Mouse (Mus musculus): ENCODE results near the gene Cxcl10. TPM values are rescaled to one million over a fixed set of nuclear protein-coding genes. Genes with fewer than 3 reads are reported as not detected.

Cxcl10 gene
- 2.0 and 3.3 TPM in 2 replicates for polyA plus RNA-seq (2015; fragmentation: Nextera tagmentation; extraction: Ambion mirVana)

DNA sequence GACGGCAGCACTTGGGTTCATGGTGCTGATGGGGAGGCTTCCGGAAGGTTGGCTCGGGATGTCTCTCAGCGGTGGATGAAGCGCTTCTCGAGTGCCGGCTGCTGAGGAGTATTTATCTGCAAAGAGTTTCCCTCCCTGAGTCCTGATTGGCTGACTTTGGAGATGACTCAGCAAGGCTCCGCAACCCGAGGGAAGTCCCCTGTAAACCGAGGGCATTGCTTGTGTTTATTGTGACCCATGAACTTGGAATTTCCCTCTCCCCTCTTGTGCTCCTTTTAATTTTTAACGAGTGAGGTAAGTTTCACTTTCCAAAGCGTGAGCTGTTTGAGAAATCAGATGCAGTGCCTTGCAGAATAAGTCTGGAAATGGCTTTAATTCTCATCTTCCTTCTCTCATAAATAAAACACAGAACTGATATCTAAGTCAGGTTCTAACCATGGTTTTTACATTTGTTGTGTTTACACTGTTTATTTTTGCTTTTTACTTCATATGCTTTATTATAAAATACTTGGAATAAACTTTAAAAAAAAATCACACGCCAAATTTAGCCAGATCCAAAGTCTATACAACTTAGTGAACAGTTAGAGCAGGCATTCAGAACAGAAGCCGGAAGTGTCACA is at the start of gene Cxcl10:
TSS of gene Cxcl10 (minus strand) at position 96 of the 620 bp plus-strand sequence.
- 10% methylated on average over 14 of the region's 14 CpGs for WGBS
- peak; percentile 89 for ATAC-seq
- Histone ChIP-seq H3K9me3 (ENCODE audit: control insufficient read depth, low read length) (no peaks in the 10 kb centered on the region), H3K4me3 (ENCODE audit: low read length) (peak within 1 kb of the TSS; percentile 36), H3K27ac (ENCODE audit: low read length) (no peak within 1 kb of the TSS), H3K9ac (ENCODE audit: low read depth, low read length) (no peak within 1 kb of the TSS), H3K4me1 (ENCODE audit: control insufficient read depth, insufficient read depth, low read length) (peaks cover 10% of the 10 kb centered on the region), H3K36me3 (ENCODE audit: control insufficient read depth, insufficient read depth, low read length) (no peaks in the 10 kb centered on the region), H3K4me2 (ENCODE audit: low read depth, low read length) (peak within 1 kb of the TSS; percentile 48), H3K27me3 (replicated peaks; ENCODE audit: control insufficient read depth, insufficient read depth, low read length) (no peaks in the 10 kb centered on the region)

DNA sequence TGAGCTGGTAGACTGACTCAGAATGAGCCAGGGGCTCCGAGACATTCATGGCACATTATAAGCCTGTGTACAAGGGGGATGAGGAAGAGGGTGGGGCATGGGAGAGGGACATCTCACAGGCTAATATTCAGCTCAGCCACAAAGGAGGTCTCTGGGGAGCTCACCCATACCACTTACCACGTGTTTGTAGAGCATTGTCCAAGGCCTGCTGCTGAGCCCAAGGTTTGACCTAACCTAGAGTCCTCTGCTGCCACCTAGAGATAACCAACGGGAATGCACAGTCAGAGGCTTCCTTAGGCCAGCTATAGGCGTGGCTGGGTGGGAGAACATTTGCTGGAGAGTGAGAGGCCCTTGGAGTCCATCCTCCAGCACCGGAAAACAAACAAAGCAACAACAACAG is 49.5 kb upstream of the Cxcl10 start:
- Histone ChIP-seq H3K4me3 (ENCODE audit: low read length) (no peak overlapping the region), H3K36me3 (ENCODE audit: control insufficient read depth, insufficient read depth, low read length) (no peaks in the 10 kb centered on the region), H3K4me1 (ENCODE audit: control insufficient read depth, insufficient read depth, low read length) (no peaks in the 10 kb centered on the region), H3K9ac (ENCODE audit: low read depth, low read length) (no peak overlapping the region), H3K4me2 (ENCODE audit: low read depth, low read length) (no peak overlapping the region), H3K9me3 (ENCODE audit: control insufficient read depth, low read length) (no peaks in the 10 kb centered on the region), H3K27ac (ENCODE audit: low read length) (no peak overlapping the region), H3K27me3 (replicated peaks; ENCODE audit: control insufficient read depth, insufficient read depth, low read length) (no peaks in the 10 kb centered on the region)
- WGBS = 24% methylated on average over 5 of the region's 5 CpGs
- ATAC-seq = peak; percentile 78

DNA sequence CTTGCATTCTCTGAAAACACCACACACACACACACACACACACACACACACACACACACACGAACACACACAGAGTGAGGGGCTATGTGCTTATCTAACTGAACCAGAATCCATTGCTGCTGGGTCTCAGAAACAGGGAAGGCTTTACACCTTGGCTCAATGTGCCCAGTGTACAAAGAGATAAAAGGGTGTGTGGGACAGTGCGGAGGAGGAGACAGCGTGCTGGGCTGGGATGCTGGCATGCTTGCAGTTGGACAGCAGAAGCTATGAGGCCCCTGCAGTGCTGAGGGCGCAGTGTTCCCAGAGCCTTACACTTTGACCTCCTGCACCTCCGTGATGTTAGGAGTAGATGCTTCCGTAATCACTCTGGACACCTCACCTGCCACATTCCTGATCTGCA is 47.8 kb upstream of the Cxcl10 start:
- peaks cover 9% of the 10 kb centered on the region for H3K27me3 ChIP-seq (replicated peaks; ENCODE audit: control insufficient read depth, insufficient read depth, low read length)
- H3K4me1 ChIP-seq (ENCODE audit: control insufficient read depth, insufficient read depth, low read length) = no peaks in the 10 kb centered on the region
- peak; percentile 67 for ATAC-seq
- no peak overlapping the region for H3K4me3 ChIP-seq (ENCODE audit: low read length)
- 65% methylated on average over 6 of the region's 6 CpGs for WGBS
- no peaks in the 10 kb centered on the region for H3K9me3 ChIP-seq (ENCODE audit: control insufficient read depth, low read length)
- no peak overlapping the region for H3K9ac ChIP-seq (ENCODE audit: low read depth, low read length)
- H3K4me2 ChIP-seq (ENCODE audit: low read depth, low read length) = no peak overlapping the region
- no peak overlapping the region for H3K27ac ChIP-seq (ENCODE audit: low read length)
- H3K36me3 ChIP-seq (ENCODE audit: control insufficient read depth, insufficient read depth, low read length) = no peaks in the 10 kb centered on the region

DNA sequence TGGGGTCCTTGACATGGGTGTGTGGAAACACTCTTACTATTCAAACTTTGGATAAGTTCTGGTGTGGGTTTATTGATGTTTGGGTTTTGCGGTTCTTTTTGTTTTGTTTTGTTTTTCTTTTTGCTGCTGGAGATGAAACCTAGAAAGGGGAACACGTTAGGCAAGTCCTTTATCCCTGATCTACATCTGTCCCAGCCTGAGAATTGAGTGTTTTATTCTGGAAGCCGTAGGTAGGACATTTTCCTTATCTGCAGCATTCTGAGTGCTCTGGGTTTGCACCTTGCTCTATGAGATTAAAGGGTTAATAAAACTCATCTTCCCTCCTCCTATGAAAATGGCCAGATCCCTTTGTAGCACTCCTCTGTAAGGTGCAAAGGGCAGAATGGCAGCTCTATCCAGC is 47.1 kb upstream of the Cxcl10 start:
- H3K4me1 ChIP-seq (ENCODE audit: control insufficient read depth, insufficient read depth, low read length) = no peaks in the 10 kb centered on the region
- H3K9ac ChIP-seq (ENCODE audit: low read depth, low read length) = no peak overlapping the region
- H3K9me3 ChIP-seq (ENCODE audit: control insufficient read depth, low read length) = no peaks in the 10 kb centered on the region
- H3K4me2 ChIP-seq (ENCODE audit: low read depth, low read length) = no peak overlapping the region
- no peak for ATAC-seq
- peaks cover 14% of the 10 kb centered on the region for H3K27me3 ChIP-seq (replicated peaks; ENCODE audit: control insufficient read depth, insufficient read depth, low read length)
- 69% methylated on average over 3 of the region's 3 CpGs for WGBS
- H3K4me3 ChIP-seq (ENCODE audit: low read length) = no peak overlapping the region
- no peaks in the 10 kb centered on the region for H3K36me3 ChIP-seq (ENCODE audit: control insufficient read depth, insufficient read depth, low read length)
- no peak overlapping the region for H3K27ac ChIP-seq (ENCODE audit: low read length)

GRCm38 (mm10) chr5:92393863-92394262 is 45.2 kb upstream of the Cxcl10 start:
- Histone ChIP-seq H3K9ac (ENCODE audit: low read depth, low read length) (no peak overlapping the region), H3K27ac (ENCODE audit: low read length) (no peak overlapping the region), H3K9me3 (ENCODE audit: control insufficient read depth, low read length) (no peaks in the 10 kb centered on the region), H3K36me3 (ENCODE audit: control insufficient read depth, insufficient read depth, low read length) (no peaks in the 10 kb centered on the region), H3K4me3 (ENCODE audit: low read length) (no peak overlapping the region), H3K27me3 (replicated peaks; ENCODE audit: control insufficient read depth, insufficient read depth, low read length) (peaks cover 17% of the 10 kb centered on the region), H3K4me2 (ENCODE audit: low read depth, low read length) (no peak overlapping the region), H3K4me1 (ENCODE audit: control insufficient read depth, insufficient read depth, low read length) (no peaks in the 10 kb centered on the region; the same call in 1 of the 2 replicates)
- 63% methylated on average over 10 of the region's 10 CpGs for WGBS
- no peak for ATAC-seq

DNA sequence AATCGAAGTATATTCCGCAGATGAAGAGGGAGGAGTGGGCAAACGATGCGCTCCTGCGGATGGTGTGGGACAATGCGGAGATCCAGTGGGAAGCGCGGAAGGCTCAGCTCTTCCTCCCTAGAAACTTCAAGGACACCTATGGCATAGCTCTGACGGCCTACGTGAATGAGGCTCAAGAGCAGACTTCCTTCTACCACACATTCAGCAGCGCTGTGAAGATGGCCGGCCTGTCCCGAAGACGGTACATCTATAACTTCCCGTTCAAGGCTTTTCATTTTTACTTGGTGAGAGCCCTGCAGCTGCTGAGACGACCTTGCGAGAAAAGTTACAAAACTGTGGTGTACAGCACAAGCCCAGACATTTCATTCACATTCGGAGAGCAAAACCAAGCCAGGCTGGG is 43.9 kb upstream of the Cxcl10 start:
- Histone ChIP-seq H3K27me3 (replicated peaks; ENCODE audit: control insufficient read depth, insufficient read depth, low read length) (peaks cover 17% of the 10 kb centered on the region), H3K9me3 (ENCODE audit: control insufficient read depth, low read length) (no peaks in the 10 kb centered on the region), H3K9ac (ENCODE audit: low read depth, low read length) (0 out of 2 replicates have a peak overlapping the region, but pooled peaks have one; percentile 14), H3K27ac (ENCODE audit: low read length) (no peak overlapping the region), H3K4me1 (ENCODE audit: control insufficient read depth, insufficient read depth, low read length) (no peaks in the 10 kb centered on the region; the same call in 1 of the 2 replicates), H3K36me3 (ENCODE audit: control insufficient read depth, insufficient read depth, low read length) (no peaks in the 10 kb centered on the region), H3K4me3 (ENCODE audit: low read length) (peak overlapping the region; percentile 39), H3K4me2 (ENCODE audit: low read depth, low read length) (peak overlapping the region; percentile 56)
- WGBS = 40% methylated on average over 18 of the region's 18 CpGs
- ATAC-seq = no peak

DNA sequence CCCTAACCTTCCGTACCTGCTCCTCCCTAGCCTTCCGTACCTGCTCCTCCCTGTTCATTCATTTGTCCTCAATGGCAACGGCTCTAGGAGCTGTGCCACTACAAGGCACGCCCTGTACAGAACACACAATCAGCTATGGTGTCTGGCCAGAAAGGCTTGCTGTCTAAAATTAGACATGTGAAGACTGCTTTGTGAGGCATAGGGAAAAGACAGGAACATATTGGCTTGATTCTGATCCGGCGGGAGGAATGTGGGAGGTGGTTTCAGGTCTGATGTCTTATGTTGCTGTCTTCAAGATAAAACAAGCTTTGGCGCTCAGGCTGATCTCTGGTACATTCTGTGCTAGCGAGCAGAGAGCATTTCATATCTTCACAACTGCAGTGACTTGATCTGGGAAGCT is 41.9 kb upstream of the Cxcl10 start:
- Histone ChIP-seq H3K27me3 (replicated peaks; ENCODE audit: control insufficient read depth, insufficient read depth, low read length) (peaks cover 17% of the 10 kb centered on the region), H3K4me3 (ENCODE audit: low read length) (no peak overlapping the region), H3K27ac (ENCODE audit: low read length) (no peak overlapping the region), H3K4me1 (ENCODE audit: control insufficient read depth, insufficient read depth, low read length) (no peaks in the 10 kb centered on the region; the same call in 1 of the 2 replicates), H3K9ac (ENCODE audit: low read depth, low read length) (no peak overlapping the region), H3K4me2 (ENCODE audit: low read depth, low read length) (no peak overlapping the region), H3K9me3 (ENCODE audit: control insufficient read depth, low read length) (no peaks in the 10 kb centered on the region), H3K36me3 (ENCODE audit: control insufficient read depth, insufficient read depth, low read length) (no peaks in the 10 kb centered on the region)
- ATAC-seq = no peak
- WGBS = 66% methylated on average over 8 of the region's 8 CpGs

DNA sequence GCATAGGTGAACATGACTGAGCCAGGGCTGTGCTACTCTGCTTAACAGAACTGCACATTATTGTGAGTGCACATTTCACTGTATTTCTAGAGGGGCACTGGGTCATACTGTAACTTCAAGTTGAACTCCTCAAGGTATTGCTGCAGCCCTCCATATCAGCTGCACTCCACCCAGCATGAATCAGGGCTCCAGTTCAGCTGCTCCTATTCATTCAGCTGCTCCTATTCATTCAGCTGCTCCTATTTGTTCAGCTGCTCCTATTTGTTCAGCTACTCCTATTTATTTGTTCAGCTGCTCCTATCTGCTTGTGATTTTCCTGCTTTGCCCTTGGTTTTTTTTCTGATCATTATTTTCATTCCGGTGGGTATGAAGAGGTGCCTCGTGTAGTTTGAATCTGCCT is 41.3 kb upstream of the Cxcl10 start:
- H3K9me3 ChIP-seq (ENCODE audit: control insufficient read depth, low read length) = no peaks in the 10 kb centered on the region
- no peak overlapping the region for H3K9ac ChIP-seq (ENCODE audit: low read depth, low read length)
- H3K4me3 ChIP-seq (ENCODE audit: low read length) = no peak overlapping the region
- H3K4me2 ChIP-seq (ENCODE audit: low read depth, low read length) = no peak overlapping the region
- H3K4me1 ChIP-seq (ENCODE audit: control insufficient read depth, insufficient read depth, low read length) = no peaks in the 10 kb centered on the region; the same call in 1 of the 2 replicates
- H3K27ac ChIP-seq (ENCODE audit: low read length) = no peak overlapping the region
- no peak for ATAC-seq
- H3K36me3 ChIP-seq (ENCODE audit: control insufficient read depth, insufficient read depth, low read length) = no peaks in the 10 kb centered on the region
- peaks cover 17% of the 10 kb centered on the region for H3K27me3 ChIP-seq (replicated peaks; ENCODE audit: control insufficient read depth, insufficient read depth, low read length)
- 64% methylated on average over 2 of the region's 2 CpGs for WGBS

- ATAC-seq = no peak
- no peak overlapping the region for H3K4me3 ChIP-seq (ENCODE audit: low read length)
- H3K4me2 ChIP-seq (ENCODE audit: low read depth, low read length) = no peak overlapping the region
- no peak overlapping the region for H3K9ac ChIP-seq (ENCODE audit: low read depth, low read length)
- H3K27me3 ChIP-seq (replicated peaks; ENCODE audit: control insufficient read depth, insufficient read depth, low read length) = peaks cover 17% of the 10 kb centered on the region
- 63% methylated on average over 11 of the region's 11 CpGs for WGBS
- H3K27ac ChIP-seq (ENCODE audit: low read length) = no peak overlapping the region
- H3K36me3 ChIP-seq (ENCODE audit: control insufficient read depth, insufficient read depth, low read length) = no peaks in the 10 kb centered on the region
- no peaks in the 10 kb centered on the region for H3K9me3 ChIP-seq (ENCODE audit: control insufficient read depth, low read length)
- no peaks in the 10 kb centered on the region; the same call in 1 of the 2 replicates for H3K4me1 ChIP-seq (ENCODE audit: control insufficient read depth, insufficient read depth, low read length)
Measured at GRCm38 (mm10) chr5:92387433-92387832, 38.7 kb upstream of the Cxcl10 start.

DNA sequence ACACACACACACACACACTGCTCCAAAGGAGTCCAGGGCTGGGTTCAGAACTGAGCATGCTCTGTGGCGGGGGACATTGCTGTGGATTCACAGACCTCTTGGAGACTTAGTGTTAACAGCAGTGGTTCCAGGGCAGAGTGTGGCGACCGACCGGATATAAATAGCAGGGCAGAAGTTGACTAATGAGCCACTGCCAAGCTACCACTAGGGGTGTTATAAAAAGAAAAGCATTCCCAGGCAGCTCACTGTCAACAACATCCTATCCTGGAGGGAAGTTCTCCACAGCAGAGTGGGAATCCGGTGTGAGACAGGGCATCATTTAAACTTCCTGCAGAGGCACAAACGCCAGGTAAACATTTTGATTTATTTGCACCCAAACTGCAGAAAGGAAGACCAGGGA is 38.0 kb upstream of the Cxcl10 start:
- ATAC-seq = no peak
- Histone ChIP-seq H3K4me2 (ENCODE audit: low read depth, low read length) (no peak overlapping the region), H3K36me3 (ENCODE audit: control insufficient read depth, insufficient read depth, low read length) (no peaks in the 10 kb centered on the region), H3K9me3 (ENCODE audit: control insufficient read depth, low read length) (no peaks in the 10 kb centered on the region), H3K27ac (ENCODE audit: low read length) (no peak overlapping the region), H3K9ac (ENCODE audit: low read depth, low read length) (no peak overlapping the region), H3K4me1 (ENCODE audit: control insufficient read depth, insufficient read depth, low read length) (no peaks in the 10 kb centered on the region; the same call in 1 of the 2 replicates), H3K4me3 (ENCODE audit: low read length) (no peak overlapping the region), H3K27me3 (replicated peaks; ENCODE audit: control insufficient read depth, insufficient read depth, low read length) (peaks cover 10% of the 10 kb centered on the region)
- WGBS = 28% methylated on average over 6 of the region's 6 CpGs
